Mouse (Mus musculus) ES-Bruce4 (cell line): ENCODE data around the gene Ppie.

Source experiments
- EP300 ChIP-seq: IDR thresholded peaks from 2 replicates; pipeline ENCODE4 v1.6.1; 2011; ENCODE audit warnings: low read depth, low read length; ENCODE audit not compliant: insufficient read depth
- POLR2A ChIP-seq: IDR thresholded peaks from one replicate; pipeline ENCODE4 v1.8.1; 2011; ENCODE audit warnings: low read length; ENCODE audit not compliant: insufficient read depth

GRCm38 (mm10) chr4:123152003-123152402 is 12.3 kb upstream of the Ppie start:
- TF ChIP-seq POLR2A: no peak
- TF ChIP-seq EP300: no peak
